Mouse (Mus musculus) gastrocnemius, postnatal 14 days (tissue): ENCODE results near the gene Cnnm3. TPM values are rescaled to one million over a fixed set of nuclear protein-coding genes. Genes with fewer than 3 reads are reported as not detected.
"Not testable (repeated sequence)": the region's sequence is repeated elsewhere in the genome, so short reads cannot be mapped to it uniquely, and the experiment has no call there.

Experiments
- DNase-seq: peaks from one replicate; pipeline ENCODE4 v3.0.0; 2021; ENCODE audit warnings: mixed read lengths
- intact Hi-C: fragments of 180-260 bp; cut with DNase I; formaldehyde crosslinking; loops from one replicate; pipeline ENCODE4 v1.15.1; 2025; ENCODE audit warnings: low total_unique reads
- total RNA-seq, 2 experiments: library from RNA; stranded (reverse); gene quantifications; 2 replicates each; pipeline ENCODE4 v1.2.3; 2021

Cnnm3 gene
- total RNA-seq, 2 experiments from 2014 or later: 9.3 to 13.3 TPM

DNA sequence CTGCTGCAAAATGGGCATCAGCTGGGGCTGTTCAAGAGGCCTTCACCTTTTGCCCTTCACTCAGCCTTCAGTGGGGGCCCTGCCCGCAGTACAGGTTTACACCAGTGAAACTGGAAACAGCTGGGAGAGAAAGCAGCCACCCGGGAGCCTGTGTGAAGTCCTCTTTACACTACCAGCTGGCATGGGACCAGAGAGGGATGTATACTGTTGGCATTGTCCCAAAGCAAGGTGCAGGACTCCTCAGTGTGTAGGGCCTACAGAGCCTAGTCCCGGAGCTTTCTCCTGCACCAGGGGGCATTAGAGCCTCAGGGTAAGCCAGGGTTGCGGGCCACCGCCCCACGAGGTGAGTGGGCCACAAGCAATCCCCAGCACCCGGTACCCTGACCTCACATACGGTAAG lies 18.8 kb downstream of the Cnnm3 start:
- no peak for DNase-seq
- intact Hi-C loops: no loop called here

DNA sequence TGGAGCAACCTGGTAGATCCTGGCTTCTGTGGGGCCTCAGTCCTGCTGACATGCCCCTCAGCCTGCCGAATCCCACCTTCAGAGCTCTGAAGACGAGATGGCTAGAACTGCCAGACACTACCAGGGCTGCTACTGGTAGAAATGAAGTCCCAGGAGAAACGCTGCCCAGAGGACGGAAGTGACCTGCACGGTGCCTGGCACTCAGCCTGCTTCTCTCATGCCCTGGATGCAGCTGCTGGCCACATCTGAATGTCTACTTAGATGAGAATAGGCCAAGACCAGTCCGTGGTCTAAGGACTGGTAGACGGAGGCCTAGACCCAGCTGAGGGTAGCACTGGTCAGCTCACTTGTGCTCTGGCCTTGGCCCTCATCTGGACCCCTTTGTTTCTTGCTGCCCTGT lies 19.3 kb downstream of the Cnnm3 start:
- intact Hi-C loops: no loop called here
- DNase-seq: no peak

DNA sequence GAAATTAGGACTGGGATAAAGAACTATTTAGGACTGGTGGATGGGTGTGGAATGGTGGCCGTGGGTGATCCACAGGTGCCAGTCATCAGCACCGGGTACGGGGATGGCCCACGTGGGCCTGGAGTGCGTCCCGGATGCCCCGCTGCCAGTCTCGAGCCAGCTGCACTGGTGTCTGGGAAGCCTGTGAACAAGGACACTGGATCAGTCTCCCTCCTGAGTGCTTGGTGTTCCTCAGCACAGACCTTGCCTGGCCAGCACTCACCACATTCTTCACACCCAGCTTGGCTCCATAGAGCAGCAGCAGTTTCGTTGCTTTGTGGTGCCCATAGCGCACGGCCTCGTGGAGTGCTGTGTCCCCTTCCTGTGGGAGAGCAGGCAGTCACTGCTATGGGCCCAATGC lies 19.8 kb downstream of the Cnnm3 start:
- no peak for DNase-seq

DNA sequence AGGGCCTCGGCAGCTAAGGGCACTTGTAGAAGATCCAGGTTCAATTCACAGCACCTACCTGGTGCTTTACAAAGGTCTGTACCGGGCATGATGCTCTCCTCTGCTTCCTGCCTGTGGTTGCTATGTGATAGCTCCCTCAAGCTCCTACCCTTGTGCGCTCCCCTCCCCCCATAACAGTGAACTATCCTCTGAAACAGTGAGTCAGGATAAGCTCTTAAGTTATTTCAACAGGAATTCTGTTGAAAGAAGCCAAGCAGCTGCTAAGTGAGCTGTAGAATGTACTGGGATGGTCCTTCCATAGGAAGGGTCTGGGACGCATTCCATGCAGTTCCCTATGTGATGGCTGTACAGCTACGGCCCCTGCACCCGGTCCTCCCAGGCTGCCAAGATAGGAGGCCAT lies 21.9 kb downstream of the Cnnm3 start:
- no peak for DNase-seq
- intact Hi-C loops: no loop called here

More for the DNA sequence above, 19.8 kb downstream of the Cnnm3 start:
- intact Hi-C loops: no loop called here

DNA sequence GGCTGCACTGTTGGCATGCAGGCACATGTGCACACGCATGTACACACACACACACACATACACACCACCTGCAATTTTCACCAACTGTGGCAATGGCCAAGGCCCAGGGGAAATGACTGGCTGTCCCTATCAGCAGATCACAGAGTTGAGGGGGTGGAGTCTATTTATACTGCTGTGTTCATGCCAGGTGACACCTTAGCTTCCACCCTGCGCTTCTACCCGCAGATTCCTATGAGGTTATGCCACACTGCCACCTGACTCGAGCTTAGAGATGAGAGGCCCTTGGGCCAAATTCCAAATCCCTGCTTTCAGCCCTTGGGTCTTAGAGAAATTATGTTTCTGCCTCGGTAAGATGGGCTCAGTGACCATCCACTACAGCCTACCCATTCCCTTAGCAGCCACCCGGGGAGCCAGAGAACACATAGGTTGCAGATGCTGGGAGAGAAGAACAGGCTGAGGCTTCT lies 23.0 kb downstream of the Cnnm3 start:
- intact Hi-C loops: no loop called here

DNA sequence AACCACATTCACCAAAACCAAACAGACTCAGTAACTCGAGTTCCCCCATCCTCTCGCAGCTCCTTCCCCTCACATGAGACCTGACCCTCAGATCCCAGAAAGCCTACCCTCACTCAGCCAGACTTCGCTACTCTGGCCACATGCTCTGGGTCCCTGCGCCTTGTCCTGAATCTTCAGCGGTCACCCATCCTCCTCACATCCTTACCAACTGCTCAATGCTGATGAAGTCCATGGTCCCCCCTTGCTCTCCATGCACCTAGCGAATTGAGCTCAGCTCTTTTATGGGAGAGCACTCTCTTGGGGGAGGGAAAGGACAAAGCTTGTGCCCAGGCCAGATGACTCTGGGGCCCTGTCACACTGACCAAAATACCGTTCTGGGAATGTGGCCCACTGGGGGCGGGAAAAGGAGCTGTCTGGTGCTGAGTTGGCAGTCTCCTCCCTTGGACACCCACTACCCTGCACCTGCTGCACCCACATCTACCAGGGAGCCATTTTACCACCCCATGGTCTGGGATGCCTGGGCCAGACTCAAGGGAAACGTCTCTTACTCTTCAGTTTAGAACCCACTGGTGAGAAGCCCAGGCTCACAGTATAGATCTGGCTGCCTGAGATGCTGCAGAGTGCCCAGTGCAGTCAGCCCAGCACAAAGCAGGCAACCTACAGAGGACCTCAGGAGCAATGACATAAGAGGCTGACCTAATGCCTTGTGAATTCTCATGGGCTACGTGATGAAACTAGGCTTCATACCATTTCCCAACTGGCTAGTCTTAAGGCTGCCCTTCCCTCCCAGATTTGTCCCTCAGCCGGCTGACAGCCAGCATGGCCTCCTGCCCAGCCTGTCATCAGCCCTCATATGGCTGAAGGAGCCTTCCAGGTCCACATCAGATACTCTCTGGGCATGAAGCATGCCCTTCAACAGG lies 24.1 kb downstream of the Cnnm3 start:
- intact Hi-C loops: no loop called here
- DNase-seq: peak; percentile 83

More for the DNA sequence above, 23.0 kb downstream of the Cnnm3 start:
- DNase-seq: no peak

DNA sequence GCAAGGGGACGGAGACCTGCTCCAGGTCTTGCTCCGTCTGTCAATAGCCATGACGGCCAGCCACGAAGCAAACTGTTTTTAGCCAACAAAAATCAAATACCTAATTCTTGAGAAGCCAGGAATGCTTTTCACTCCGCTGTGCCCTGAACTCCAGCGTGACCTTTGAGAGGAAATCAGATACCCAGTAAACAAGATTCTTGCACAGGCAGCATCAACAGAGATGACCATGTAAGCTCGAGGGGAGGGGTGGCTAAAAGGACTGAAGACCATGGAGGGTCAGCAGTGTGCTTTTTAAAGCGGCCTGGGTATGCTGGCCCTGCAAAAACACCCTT lies 24.7 kb downstream of the Cnnm3 start:
- no peak for DNase-seq
- intact Hi-C loops: no loop called here

DNA sequence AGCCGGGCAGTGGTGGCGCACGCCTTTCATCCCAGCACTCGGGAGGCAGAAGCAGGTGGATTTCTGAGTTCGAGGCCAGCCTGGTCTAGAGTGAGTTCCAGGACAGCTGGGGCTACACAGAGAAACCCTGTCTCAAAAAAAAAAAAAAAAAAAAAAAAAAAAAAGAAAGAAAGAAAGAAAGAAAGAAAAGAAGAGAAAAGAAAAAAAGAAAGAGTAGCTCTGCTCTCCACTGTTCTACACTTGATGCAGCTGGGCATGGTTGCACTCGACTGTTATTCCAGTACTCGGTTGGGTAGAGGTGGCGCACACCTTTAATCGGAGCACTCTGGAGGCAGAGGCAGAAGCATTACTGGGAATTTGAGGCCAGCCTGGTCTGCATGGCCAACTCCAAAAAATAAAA lies 25.1 kb downstream of the Cnnm3 start, which contains the start of gene Ankrd23:
Gene Ankrd23, minus strand, starts transcription at position 101 of the 400 bp plus-strand sequence.
- DNase-seq, intact Hi-C loops: not testable (repeated sequence)

DNA sequence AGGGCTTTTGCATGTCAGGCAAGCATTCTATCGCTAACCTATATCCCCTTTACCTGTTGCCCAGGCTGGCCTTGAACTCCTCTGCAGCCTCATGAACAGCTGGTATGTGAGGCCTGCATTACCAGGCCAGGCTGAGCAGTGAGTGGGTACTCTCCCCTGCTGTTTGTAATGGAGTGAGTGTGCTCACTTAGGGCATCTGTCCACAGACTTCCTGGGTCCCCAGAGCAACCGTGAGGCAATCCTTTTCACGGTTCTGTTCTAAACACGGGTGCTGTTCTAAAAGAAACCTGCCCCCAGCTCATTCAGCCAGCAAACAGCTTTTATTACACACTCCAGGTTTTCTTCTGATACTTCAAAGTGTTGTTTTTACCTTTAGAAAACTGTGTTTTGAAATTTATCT lies 27.1 kb downstream of the Cnnm3 start:
- DNase-seq: no peak
- intact Hi-C loops: no loop called here

DNA sequence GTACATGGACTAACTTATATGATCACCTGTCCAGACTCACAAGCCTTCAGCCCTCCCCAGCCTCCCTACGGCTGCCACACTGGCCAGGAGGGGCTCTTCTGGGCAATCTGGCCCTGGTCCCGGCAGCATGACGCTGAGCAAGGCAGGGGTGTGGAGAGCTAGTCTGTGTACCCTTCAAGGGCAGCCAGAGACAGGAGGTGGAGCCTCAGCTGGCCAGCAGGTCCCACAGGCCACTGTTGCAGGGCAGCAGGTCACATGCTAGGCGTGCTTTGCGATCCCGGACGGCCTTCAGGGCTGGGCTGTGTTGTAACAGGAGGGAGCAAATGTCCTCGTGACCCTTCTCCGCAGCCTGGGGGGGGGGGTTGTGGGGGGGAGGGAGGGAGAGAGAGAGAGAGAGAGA lies 27.5 kb downstream of the Cnnm3 start, which contains the start of gene Gm42417:
Gene Gm42417, minus strand, starts transcription at position 244 of the 400 bp plus-strand sequence.
- peak; percentile 85 for DNase-seq
- intact Hi-C loops: no loop called here

DNA sequence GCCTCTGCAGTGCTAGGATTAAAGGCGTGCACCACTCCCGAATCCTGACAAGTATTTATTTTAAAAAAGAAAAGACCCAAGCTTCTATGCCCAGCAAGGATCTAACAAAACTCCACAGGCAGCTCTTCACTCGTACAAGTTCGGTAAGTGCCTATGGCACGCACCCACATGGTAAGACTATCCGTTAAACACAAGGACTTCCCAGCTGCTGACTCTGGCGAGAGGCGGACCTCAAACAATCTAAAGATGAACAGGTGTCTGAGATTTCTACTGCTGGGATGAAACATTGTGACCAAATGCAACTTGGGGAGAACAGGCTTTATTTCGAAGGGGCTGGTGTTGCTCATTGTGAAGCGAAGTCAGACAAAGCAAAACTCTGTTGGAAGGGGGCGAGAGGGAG lies 28.5 kb downstream of the Cnnm3 start:
- DNase-seq: no peak
- intact Hi-C loops: no loop called here

DNA sequence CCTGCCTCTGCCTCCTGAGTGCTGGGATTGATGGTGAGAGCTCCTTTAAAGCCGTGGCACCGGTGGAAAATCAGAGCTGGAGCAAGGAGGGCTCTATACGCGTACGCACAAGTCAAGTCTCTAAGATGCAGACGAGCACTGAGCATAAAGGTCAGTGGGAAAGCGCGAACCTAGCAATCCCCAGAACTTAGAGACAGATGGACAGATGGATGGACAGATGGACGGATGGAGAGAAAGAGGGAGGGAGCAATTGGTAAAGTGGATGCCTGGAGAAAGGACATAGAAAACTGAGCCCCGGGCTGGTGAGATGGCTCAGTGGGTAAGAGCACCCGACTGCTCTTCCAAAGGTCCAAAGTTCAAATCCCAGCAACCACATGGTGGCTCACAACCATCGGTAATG lies 29.1 kb downstream of the Cnnm3 start:
- intact Hi-C loops: no loop called here
- DNase-seq: no peak

DNA sequence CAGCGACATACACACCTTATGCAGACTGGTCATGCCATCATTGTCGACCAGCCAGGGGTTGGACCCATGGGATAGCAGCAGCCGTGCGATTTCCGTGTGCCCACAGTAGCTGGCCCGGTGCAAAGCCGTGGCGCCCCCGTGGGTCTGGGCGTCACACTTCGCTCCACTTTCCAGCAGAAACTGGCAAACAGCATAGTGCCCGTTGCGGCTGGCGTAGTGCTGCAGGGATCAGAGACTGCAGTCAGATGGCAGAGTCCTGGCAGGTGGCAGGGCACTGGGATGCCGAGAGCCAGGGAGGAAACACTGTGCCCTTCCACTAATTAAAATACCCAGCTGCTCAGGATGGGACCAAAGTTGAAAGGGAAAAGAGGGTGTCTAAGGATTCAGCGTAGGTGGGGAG lies 30.2 kb downstream of the Cnnm3 start:
- intact Hi-C loops: no loop called here
- DNase-seq: no peak

DNA sequence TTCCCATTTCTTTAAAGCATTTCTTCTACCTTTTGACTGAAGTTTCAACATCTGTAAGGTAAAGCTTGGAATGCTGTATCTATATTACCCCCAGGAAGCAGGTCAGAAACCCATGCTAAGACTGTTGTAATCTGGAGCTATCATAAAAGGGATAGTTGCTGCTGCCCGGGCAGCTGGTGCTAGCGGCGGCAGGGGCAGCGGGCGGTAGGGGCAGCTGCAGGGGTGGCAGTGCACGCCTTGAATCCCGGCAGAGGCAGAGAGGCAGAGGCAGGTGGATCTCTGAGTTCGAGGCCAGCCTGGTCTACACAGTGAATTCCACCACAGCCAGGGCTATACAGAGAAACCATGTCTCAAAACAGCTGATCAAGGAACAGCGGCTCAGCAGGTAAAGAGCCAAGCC lies 31.3 kb downstream of the Cnnm3 start:
- intact Hi-C loops: no loop called here

DNA sequence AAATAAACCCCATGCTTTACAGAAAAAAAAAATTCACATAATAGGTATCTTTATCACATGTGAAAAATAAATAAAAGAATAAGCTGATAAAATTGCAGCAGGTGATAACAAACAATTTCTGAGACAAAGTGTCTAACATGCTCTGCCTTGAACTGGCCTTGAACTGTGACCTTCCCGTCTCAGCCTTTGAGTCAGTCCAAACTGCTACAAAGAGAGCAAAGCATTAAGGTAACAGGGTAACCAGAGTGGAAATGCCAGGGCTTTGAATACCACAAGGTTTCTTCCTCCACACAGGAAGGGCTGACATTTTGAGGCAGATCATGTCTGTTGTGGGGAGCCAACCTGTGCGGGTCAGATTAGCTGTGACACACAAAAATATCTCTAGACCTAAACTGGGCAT lies 33.7 kb downstream of the Cnnm3 start:
- no peak for DNase-seq
- intact Hi-C loops: loop anchor here (5.0 kb wide), 1 partner anchor 137 kb away; the partner anchor contains the start of gene Fam178b

More for the DNA sequence above, 31.3 kb downstream of the Cnnm3 start:
- DNase-seq: no peak

DNA sequence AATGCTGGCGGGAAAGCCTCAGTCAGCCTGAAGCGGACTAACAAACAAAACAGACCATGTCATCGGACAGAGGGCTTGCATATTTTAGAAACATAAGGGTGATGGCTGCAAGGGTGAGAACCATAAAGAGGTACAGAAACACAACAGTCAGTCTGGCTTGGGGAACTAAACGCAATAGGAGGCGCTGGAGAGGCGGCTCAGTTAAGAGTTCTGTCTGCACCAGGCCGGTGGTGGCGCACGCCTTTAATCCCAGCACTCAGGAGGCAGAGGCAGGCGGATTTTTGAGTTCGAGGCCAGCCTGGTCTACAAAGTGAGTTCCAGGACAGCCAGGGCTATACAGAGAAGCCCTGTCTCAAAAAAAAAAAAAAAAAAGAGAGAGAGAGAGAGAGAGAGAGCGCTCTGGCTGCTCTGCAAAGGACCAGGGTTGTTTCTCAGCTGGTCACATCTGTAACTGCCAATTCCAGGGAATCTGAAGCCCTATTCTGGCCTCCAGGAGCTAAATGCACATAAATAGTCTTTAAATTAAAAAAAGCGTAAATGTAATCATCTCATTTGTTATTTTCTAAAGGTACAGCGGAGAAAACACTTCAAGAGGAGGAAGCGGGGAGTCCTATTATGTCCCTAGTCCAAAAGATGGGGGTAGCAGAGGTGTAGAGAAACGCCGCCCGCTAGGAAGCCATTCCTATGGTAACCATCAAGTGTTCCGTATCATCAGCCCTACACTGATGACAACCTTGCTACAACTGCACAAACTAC lies 34.4 kb downstream of the Cnnm3 start:
- no peak for DNase-seq
- intact Hi-C loops: loop anchor here (5.0 kb wide), 1 partner anchor 136 kb away; the partner anchor contains the start of gene Fam178b

DNA sequence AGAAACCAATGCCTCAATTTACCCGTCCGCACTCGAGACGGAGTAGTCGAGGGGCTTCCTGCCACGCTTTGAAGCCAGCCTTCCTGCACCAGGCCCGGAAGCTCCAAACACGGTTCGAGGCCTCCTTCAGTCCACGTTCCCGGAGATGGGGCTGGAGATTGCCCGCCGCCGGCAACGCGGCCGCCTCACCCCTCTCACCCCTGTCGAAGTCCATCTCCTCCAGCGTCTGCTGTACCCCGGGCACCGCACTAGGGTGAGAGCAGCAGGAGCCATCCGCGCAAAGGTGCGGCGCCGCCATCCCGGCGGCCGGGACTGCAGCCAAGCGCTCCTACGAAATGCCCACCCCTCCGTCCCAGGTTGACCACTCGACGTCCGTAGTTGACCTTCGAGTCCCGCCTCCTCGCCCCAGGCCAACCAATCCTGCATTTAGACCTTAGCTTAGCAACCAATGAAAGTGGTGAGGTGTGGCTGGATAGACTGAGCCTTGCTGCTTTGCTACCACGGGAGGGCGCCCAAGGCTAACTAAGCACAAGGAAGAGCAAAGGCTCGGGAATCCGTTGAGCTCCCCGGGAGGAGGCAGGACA lies 35.3 kb downstream of the Cnnm3 start, which contains the start of gene Ankrd39:
Gene Ankrd39, minus strand, starts transcription at position 558 of the 584 bp plus-strand sequence.
- peak; percentile 98 for DNase-seq
- intact Hi-C loops: loop anchor here (5.0 kb wide), 1 partner anchor 135 kb away; the partner anchor contains the start of gene Fam178b

DNA sequence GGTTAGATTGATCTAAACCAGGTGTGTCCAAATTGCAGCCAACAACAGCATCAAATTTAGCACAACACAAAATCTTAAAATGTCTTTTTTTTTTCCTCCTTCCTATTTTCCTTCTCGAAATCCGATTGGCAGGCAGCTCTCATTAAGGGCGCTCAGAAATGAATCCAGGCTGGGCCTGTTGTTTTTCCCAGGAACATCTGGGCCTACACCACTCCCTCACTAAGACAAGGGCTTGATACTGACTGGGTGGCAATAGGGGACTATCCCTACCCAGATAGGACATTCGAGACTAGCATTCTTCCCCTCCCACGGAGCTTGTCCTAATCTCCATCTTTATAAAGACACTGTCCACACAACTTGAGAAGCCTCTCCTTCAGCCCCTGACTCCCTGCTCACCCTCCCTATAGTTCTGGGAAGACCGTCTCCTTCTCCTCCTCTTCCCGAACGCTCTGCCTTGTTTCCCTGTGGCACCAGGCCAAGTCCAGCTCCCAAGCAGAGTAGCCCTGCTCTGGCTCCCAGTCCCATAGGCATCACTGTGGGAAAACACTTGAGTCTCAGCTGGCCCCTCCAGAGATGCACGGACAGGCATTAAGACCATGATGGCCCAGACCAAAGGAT lies 36.4 kb downstream of the Cnnm3 start:
- DNase-seq: peak; percentile 59
- intact Hi-C loops: loop anchor here (5.0 kb wide), 1 partner anchor 134 kb away; the partner anchor contains the start of gene Fam178b

DNA sequence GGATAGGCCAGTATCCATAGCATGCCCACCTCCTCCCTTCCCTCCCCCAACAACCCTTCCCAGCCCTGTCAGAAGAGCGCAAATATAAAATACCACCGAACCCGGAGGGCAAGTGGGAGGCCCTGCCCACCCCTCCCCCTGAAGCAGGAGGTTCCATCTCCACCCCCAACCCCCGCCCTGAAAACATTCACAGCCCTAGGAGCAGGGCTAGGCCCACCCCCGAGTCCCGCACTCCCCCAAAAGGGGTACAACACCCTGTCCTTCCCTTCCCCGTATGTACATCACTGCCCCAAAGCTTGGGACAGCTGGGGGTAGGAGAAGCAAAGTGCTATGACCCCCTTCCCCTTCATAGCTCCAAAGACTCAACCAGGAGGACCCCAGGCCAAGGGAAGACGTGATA lies 37.1 kb downstream of the Cnnm3 start:
- intact Hi-C loops: loop anchor here (5.0 kb wide), 1 partner anchor 134 kb away; the partner anchor contains the start of gene Fam178b
- DNase-seq: no peak
